Mouse (Mus musculus) heart, adult 2 months (tissue): ENCODE results near the gene Cdca5.

ENCODE experiments used
- CTCF ChIP-seq: fragments of 200-600 bp; IDR thresholded peaks from 2 replicates; pipeline ENCODE4 v1.8.1; 2022; ENCODE audit warnings: antibody characterized with exemption, mild to moderate bottlenecking, moderate library complexity
- EP300 ChIP-seq: fragments of 200-500 bp; IDR thresholded peaks from 2 replicates; pipeline ENCODE4 v1.6.1; 2011; ENCODE audit warnings: low read depth, low read length, control low read depth; ENCODE audit not compliant: insufficient read depth
- POLR2A ChIP-seq: fragments of 200-500 bp; IDR thresholded peaks from 2 replicates; pipeline ENCODE4 v1.6.1; 2011; ENCODE audit warnings: mild to moderate bottlenecking, low read depth, low read length, control low read depth; ENCODE audit not compliant: insufficient read depth

DNA sequence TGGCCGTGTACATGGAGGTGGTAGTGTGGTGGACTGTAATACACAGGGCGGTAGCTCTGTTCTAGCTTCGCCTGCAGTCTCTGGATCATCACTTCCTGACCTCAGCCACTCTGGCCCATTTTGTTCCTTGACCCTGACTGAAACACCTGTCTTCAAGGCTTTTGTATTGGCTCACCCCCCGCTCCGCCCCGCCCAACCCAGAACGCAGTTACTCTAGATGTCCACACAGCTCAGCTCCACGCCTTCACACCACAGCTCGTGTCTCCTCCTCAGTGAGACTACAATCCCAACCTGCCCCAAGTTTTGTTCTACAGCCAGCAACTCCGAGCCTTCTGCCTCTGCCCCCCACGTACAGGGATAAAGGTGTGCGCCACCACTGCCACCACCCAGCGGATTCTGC is 4.1 kb downstream of the Cdca5 start:
- TF ChIP-seq CTCF (no peak), POLR2A (no peak), EP300 (no peak)
